Mouse (Mus musculus): ENCODE results near the gene Ndufaf5. TPM values are rescaled to one million over a fixed set of nuclear protein-coding genes. Genes with fewer than 3 reads are reported as not detected.
A peak's percentile ranks its signal among the peaks of the same experiment; 100 is the strongest.
"Not testable (repeated sequence)": the region's sequence is repeated elsewhere in the genome, so short reads cannot be mapped to it uniquely, and the experiment has no call there.

The Ndufaf5 gene
- 33.6 and 39.2 TPM in 2 replicates for polyA plus RNA-seq (2015; fragmentation: Nextera tagmentation; extraction: Ambion mirVana)

GRCm38 (mm10) chr2:140170127-140170802, at the start of gene Ndufaf5, which contains the start of gene Esf1:
Ndufaf5 (plus strand) TSS chr2:140170649.
Esf1 (minus strand) TSS chr2:140170564.
- no peaks in the 10 kb centered on the region for H3K9me3 ChIP-seq (replicated peaks)
- peak within 1 kb of the TSS; percentile 91 for H3K27ac ChIP-seq
- WGBS = under 1% methylated on average over 43 of the region's 43 CpGs
- peak within 1 kb of the TSS; percentile 79 for H3K4me2 ChIP-seq
- peak within 1 kb of the TSS; percentile 88 for H3K9ac ChIP-seq
- peaks cover 12% of the 10 kb centered on the region for H3K4me1 ChIP-seq (replicated peaks)
- H3K4me3 ChIP-seq = peak within 1 kb of the TSS; percentile 86
- no peaks in the 10 kb centered on the region for H3K27me3 ChIP-seq
- peak; percentile 95 for ATAC-seq (replicated peaks; ENCODE audit: insufficient number of reproducible peaks, insufficient read depth, low FRiP score, low read depth)
- H3K36me3 ChIP-seq = peaks cover 13% of the 10 kb centered on the region

DNA sequence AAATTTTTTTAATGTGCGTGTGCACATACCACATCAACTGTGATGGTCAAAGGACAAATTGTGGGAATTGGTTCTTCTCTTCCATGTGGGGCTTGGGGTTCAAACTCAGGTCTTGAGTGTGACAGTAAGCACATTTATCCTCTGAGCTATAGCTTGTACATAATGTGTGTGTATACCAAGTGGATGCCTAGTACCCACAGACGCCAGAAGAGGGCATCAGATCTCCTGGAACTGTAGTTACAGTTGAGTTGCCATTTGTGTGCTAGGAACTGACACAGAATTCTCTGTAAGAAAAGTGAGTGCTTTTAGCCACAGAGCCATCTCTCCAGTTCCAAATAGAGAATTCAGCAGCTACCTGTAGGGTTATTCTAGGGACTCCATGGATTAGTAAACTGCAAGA, 44.9 kb upstream of the Ndufaf5 start:
- Histone ChIP-seq H3K4me2 (no peak overlapping the region), H3K27me3 (no peaks in the 10 kb centered on the region), H3K9ac (no peak overlapping the region), H3K4me3 (no peak overlapping the region), H3K36me3 (peaks cover 68% of the 10 kb centered on the region), H3K4me1 (replicated peaks) (no peaks in the 10 kb centered on the region), H3K9me3 (replicated peaks) (no peaks in the 10 kb centered on the region), H3K27ac (no peak overlapping the region)
- no peak for ATAC-seq (replicated peaks; ENCODE audit: insufficient number of reproducible peaks, insufficient read depth, low FRiP score, low read depth)
- 80% methylated on average over 2 of the region's 2 CpGs for WGBS

DNA sequence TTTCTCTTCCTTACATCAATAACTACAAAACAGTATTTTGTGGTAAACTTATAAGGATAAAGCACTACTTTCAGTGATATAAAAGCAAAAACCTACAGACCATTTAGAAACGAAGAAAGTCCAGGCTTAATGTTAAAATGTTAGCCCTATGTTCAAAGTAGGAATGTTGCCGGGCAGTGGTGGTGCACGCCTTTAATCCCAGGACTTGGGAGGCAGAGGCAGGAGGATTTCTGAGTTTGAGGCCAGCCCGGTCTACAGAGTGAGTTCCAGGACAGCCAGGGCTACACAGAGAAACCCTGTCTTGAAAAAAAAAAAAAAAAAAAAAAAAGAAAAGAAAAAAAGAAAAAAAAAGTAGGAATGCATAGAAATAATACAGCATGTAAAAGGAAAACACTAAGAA, 18.7 kb upstream of the Ndufaf5 start, which contains the start of gene Gm17374:
Gene Gm17374 (plus strand): TSS at position 301 of the 400 bp plus-strand sequence.
- 89% methylated on average over 4 of the region's 4 CpGs for WGBS
- not testable (repeated sequence) for H3K4me3 ChIP-seq; H3K27ac ChIP-seq; H3K9me3 ChIP-seq (replicated peaks); H3K4me1 ChIP-seq (replicated peaks); H3K27me3 ChIP-seq; H3K4me2 ChIP-seq; ATAC-seq (replicated peaks; ENCODE audit: insufficient number of reproducible peaks, insufficient read depth, low FRiP score, low read depth); H3K9ac ChIP-seq
- peaks cover 42% of the 10 kb centered on the region for H3K36me3 ChIP-seq

- Histone ChIP-seq H3K4me3 (no peak overlapping the region), H3K36me3 (peaks cover 51% of the 10 kb centered on the region), H3K27ac (no peak overlapping the region), H3K9ac (no peak overlapping the region), H3K9me3 (replicated peaks) (no peaks in the 10 kb centered on the region), H3K4me2 (no peak overlapping the region), H3K27me3 (no peaks in the 10 kb centered on the region), H3K4me1 (replicated peaks) (no peaks in the 10 kb centered on the region)
- ATAC-seq (replicated peaks; ENCODE audit: insufficient number of reproducible peaks, insufficient read depth, low FRiP score, low read depth) = no peak
- 73% methylated on average over 3 of the region's 3 CpGs for WGBS
These were observed 11.2 kb upstream of the Ndufaf5 start for GRCm38 (mm10) chr2:140159186-140159730.

DNA sequence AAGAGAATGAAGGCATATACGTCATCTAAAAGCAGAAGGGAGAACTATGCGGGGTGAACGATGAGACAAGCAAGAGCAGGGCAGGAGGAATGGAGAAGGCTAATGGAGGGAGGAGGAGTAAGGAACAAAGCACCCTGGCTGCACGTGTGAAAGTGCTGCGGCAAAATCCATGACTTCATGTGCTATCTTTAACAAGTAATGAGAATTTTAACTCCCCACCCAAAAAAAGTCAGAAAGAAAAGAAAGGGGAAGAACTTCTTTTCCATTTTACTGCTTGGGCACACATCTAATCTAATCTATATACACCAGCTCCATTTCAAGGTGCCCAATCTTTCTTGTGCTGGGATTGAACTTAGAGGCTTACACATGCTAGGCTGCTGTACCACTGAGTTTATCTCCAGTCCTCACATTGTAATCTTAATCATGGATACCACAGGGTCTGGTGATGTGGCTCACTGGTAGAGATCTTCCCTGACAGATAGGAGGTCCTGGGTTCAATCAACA, 7.0 kb upstream of the Ndufaf5 start:
- Histone ChIP-seq H3K4me1 (replicated peaks) (no peaks in the 10 kb centered on the region), H3K27me3 (no peaks in the 10 kb centered on the region), H3K4me3 (no peak overlapping the region), H3K9ac (no peak overlapping the region), H3K4me2 (no peak overlapping the region), H3K9me3 (replicated peaks) (no peaks in the 10 kb centered on the region), H3K27ac (no peak overlapping the region), H3K36me3 (peaks cover 26% of the 10 kb centered on the region)
- no peak for ATAC-seq (replicated peaks; ENCODE audit: insufficient number of reproducible peaks, insufficient read depth, low FRiP score, low read depth)
- 85% methylated on average over 5 of the region's 5 CpGs for WGBS

DNA sequence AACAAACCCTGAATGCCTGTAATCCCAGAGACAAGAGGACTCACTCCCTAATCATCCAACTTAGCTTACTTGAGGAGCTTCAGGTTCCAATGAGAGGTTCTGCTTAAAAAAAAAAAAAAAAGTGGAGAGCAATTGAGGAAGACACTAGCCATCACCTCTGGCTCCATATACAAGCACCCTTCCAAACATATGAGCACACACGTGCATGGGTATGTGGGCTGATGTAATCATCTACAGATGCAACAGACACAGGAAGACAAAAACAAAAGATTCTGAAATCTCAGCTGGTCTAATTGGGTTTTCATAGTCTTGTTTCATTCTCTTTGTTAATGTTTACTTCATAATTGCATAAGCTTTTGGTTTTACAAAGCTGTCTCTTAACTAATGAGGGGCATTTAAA, 1.4 kb upstream of the Ndufaf5 start:
- Histone ChIP-seq H3K9ac (no peak overlapping the region), H3K4me2 (peak overlapping the region; percentile 79; the same call in 1 of the 2 replicates)

DNA sequence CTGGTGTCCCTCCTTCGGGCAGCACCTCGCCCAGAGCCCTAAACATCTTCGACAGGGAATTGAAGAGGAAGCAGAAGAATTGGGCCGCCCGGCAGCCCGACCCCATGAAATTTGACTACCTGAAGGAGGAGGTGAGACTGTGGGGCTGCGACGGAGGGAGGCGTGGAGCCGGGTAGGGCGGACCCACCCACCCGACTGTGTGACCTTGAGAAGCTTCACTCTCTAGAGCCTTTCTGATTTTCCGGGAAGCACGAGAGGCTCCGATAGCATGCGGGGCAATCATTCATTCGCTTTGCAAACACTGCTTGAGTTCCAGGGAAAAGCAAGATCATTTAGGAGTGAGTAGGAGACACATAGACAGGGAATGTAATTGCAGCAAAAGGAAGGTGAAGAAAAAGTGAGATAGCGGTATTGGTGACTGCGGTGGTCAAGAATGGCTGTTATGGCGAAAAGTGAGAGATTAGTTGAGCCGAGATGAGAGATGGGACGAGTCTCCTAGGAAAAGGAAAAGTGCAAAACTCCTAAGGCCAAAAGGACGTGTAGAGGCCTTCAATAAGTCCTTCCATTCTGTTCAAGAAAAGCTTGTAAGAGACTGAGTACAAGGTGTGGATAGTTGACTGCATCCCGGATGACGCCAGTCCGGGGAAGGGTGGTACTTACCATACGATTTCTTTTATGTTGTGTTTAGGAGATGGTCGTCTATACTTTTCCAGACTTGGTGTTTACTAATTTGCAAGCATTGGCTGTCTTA, 529 bp downstream of the Ndufaf5 start:
- Histone ChIP-seq H3K9me3 (replicated peaks) (no peaks in the 10 kb centered on the region), H3K9ac (peak overlapping the region; percentile 88), H3K4me1 (replicated peaks) (peaks cover 12% of the 10 kb centered on the region), H3K4me2 (peak overlapping the region; percentile 79), H3K36me3 (peaks cover 13% of the 10 kb centered on the region), H3K27ac (peak overlapping the region; percentile 91), H3K4me3 (peak overlapping the region; percentile 86), H3K27me3 (no peaks in the 10 kb centered on the region)
- ATAC-seq (replicated peaks; ENCODE audit: insufficient number of reproducible peaks, insufficient read depth, low FRiP score, low read depth) = peak; percentile 86
- 6% methylated on average over 28 of the region's 28 CpGs for WGBS

More for the DNA sequence above, 1.4 kb upstream of the Ndufaf5 start:
- 66% methylated on average over 1 of the region's 1 CpGs for WGBS
- Histone ChIP-seq H3K27ac (no peak overlapping the region), H3K4me1 (replicated peaks) (peaks cover 12% of the 10 kb centered on the region), H3K27me3 (no peaks in the 10 kb centered on the region), H3K36me3 (peaks cover 12% of the 10 kb centered on the region), H3K4me3 (no peak overlapping the region), H3K9me3 (replicated peaks) (no peaks in the 10 kb centered on the region)
- ATAC-seq (replicated peaks; ENCODE audit: insufficient number of reproducible peaks, insufficient read depth, low FRiP score, low read depth) = no peak

DNA sequence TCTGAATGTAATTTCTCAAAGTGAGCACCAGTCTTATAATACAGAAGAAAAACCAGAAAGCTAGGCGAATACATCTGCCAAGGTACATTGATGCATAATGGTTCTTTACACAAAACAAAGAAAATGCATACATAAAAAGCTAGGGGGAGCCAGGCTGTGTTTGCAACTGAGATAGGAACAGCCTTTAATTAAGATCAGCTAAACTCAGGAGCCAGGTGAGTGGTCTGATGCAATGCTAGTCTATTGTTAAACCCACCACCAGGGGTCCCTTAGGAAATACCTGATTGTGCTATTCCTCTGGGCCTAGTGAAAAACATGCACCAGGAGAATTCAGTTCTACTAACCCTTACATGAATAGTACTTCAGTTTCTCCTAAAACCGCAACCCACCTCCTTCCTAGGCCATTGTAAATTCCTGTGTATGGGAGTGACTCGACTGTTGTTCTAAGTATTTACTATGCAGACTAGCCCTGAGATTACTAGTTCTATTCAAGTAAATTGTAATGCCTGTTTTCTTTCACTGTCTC, 15.3 kb downstream of the Ndufaf5 start:
- not testable (repeated sequence) for H3K4me1 ChIP-seq (replicated peaks); H3K4me2 ChIP-seq; H3K27me3 ChIP-seq; H3K4me3 ChIP-seq; ATAC-seq (replicated peaks; ENCODE audit: insufficient number of reproducible peaks, insufficient read depth, low FRiP score, low read depth); H3K9ac ChIP-seq; H3K27ac ChIP-seq; H3K9me3 ChIP-seq (replicated peaks)
- WGBS = 92% methylated on average over 3 of the region's 3 CpGs
- peaks cover 41% of the 10 kb centered on the region for H3K36me3 ChIP-seq

DNA sequence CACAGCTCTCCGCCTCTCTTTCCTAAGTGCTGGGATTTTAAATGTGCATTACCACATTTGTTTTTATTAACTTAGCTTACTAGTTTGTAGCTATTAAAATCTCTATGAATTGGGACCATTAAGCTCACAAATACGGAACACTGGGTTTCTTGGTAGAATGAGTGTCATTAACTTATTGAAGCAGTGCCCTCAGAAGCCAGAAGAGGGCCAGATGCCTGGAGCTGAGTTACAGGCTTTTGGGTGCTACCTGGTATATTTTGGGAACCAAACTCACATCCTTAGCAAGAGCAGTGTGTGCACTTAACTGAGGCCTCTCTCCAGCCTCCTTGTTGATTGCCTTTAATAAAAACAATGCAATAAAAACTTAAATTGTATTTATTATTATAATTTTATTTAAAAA, 30.3 kb downstream of the Ndufaf5 start:
- no peak for ATAC-seq (replicated peaks; ENCODE audit: insufficient number of reproducible peaks, insufficient read depth, low FRiP score, low read depth)
- Histone ChIP-seq H3K4me3 (no peak overlapping the region), H3K27me3 (no peaks in the 10 kb centered on the region), H3K4me1 (replicated peaks) (peaks cover 11% of the 10 kb centered on the region), H3K27ac (no peak overlapping the region), H3K4me2 (no peak overlapping the region), H3K9ac (no peak overlapping the region), H3K9me3 (replicated peaks) (no peaks in the 10 kb centered on the region), H3K36me3 (peaks cover 31% of the 10 kb centered on the region)
- 71% methylated on average over 2 of the region's 2 CpGs for WGBS

- Histone ChIP-seq H3K4me2 (peak overlapping the region; percentile 49), H3K4me1 (replicated peaks) (peaks cover 11% of the 10 kb centered on the region), H3K27me3 (no peaks in the 10 kb centered on the region), H3K9me3 (replicated peaks) (no peaks in the 10 kb centered on the region), H3K27ac (peak overlapping the region; percentile 80), H3K4me3 (peak overlapping the region; percentile 21; the same call in 1 of the 2 replicates), H3K9ac (peak overlapping the region; percentile 25; the same call in 1 of the 2 replicates), H3K36me3 (peaks cover 26% of the 10 kb centered on the region)
- WGBS = 47% methylated on average over 5 of the region's 5 CpGs
- ATAC-seq (replicated peaks; ENCODE audit: insufficient number of reproducible peaks, insufficient read depth, low FRiP score, low read depth) = peak; percentile 58; the same call in 1 of the 2 replicates
These were observed 32.1 kb downstream of the Ndufaf5 start for GRCm38 (mm10) chr2:140202573-140202972.

DNA sequence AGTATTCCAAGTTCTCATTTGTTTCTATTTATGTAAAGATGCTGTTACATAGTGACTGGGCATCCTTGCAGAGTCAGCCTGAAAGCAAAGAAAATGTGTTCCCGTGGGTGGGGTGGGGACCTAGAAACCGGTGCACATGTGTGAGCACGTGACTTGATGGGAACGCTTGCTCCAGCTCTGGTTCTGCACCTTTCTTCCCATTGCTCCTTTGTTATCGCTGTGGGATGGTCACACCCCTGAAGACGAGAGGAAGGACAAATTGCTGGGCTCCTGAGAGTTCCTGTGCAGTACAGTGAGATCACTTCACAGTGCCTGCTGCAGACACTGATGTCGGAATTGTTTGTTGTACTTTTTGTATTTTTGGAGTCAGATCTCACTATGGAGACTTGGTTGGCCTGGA, 33.3 kb downstream of the Ndufaf5 start:
- 88% methylated on average over 7 of the region's 7 CpGs for WGBS
- Histone ChIP-seq H3K4me1 (replicated peaks) (peaks cover 11% of the 10 kb centered on the region), H3K4me3 (no peak overlapping the region), H3K27ac (no peak overlapping the region), H3K36me3 (peaks cover 22% of the 10 kb centered on the region), H3K9me3 (replicated peaks) (no peaks in the 10 kb centered on the region), H3K9ac (no peak overlapping the region), H3K27me3 (no peaks in the 10 kb centered on the region), H3K4me2 (no peak overlapping the region)
- no peak for ATAC-seq (replicated peaks; ENCODE audit: insufficient number of reproducible peaks, insufficient read depth, low FRiP score, low read depth)
